Mouse (Mus musculus): Measurements from ENCODE around the gene Trpv3.
"Not testable (repeated sequence)": the region's sequence is repeated elsewhere in the genome, so short reads cannot be mapped to it uniquely, and the experiment has no call there.

Trpv3 gene

GRCm38 (mm10) chr11:73289621-73290020, 22.4 kb downstream of the Trpv3 start:
- DNase-seq (ENCODE audit: low spot score), result no peak

- no peak for DNase-seq (ENCODE audit: low spot score)
Observed at GRCm38 (mm10) chr11:73303123-73303522, 35.9 kb downstream of the Trpv3 start.

GRCm38 (mm10) chr11:73315961-73316360, 48.8 kb downstream of the Trpv3 start:
- DNase-seq (ENCODE audit: low spot score), result no peak

GRCm38 (mm10) chr11:73318581-73318980, 51.4 kb downstream of the Trpv3 start:
- not testable (repeated sequence) for DNase-seq (ENCODE audit: low spot score)

- DNase-seq (ENCODE audit: low spot score), result not testable (repeated sequence)
Observed at GRCm38 (mm10) chr11:73321064-73321463, 53.9 kb downstream of the Trpv3 start.

- no peak for DNase-seq (ENCODE audit: low spot score)
Observed at GRCm38 (mm10) chr11:73323906-73324830, 57.0 kb downstream of the Trpv3 start.

GRCm38 (mm10) chr11:73326485-73326886, 59.3 kb downstream of the Trpv3 start:
- no peak for DNase-seq (ENCODE audit: low spot score)

GRCm38 (mm10) chr11:73327361-73327760, 60.2 kb downstream of the Trpv3 start:
- DNase-seq (ENCODE audit: low spot score), result no peak

GRCm38 (mm10) chr11:73329442-73329841, 62.3 kb downstream of the Trpv3 start, which contains the start of the genes Aspa, Gm49340 and Spata22:
Gene Aspa, minus strand, starts transcription at chr11:73329596.
Gene Gm49340, plus strand, starts transcription at chr11:73329741.
Gene Spata22, plus strand, starts transcription at chr11:73329741.
- DNase-seq (ENCODE audit: low spot score), result no peak

GRCm38 (mm10) chr11:73333357-73333756, 66.2 kb downstream of the Trpv3 start:
- no peak for DNase-seq (ENCODE audit: low spot score)

GRCm38 (mm10) chr11:73336919-73337318, 69.7 kb downstream of the Trpv3 start:
- DNase-seq (ENCODE audit: low spot score), result no peak
